Mouse (Mus musculus) midbrain, postnatal 0 days (tissue): ENCODE measurements around the gene Uvrag. TPM values are rescaled to one million over a fixed set of nuclear protein-coding genes. Genes with fewer than 3 reads are reported as not detected.

Experiments
- ATAC-seq: fragments of 200-750 bp; cut with Nextera tagmentation; 2 replicates; pipeline ENCODE4 v1.8.0; 2017; ENCODE audit warnings: moderate number of reproducible peaks, mild to moderate bottlenecking, moderate TSS enrichment, moderate library complexity; ENCODE audit not compliant: low FRiP score
- DNase-seq: peaks from one replicate; pipeline ENCODE4 v3.0.0-alpha.2; 2015; ENCODE audit warnings: low spot score
- H3K27ac ChIP-seq: fragments of 300-500 bp; sonication (generic); 2 replicates; pipeline ENCODE4 v1.5.1; 2014; ENCODE audit warnings: low read depth, mild to moderate bottlenecking, low read length, mixed read lengths
- H3K27me3 ChIP-seq: fragments of 300-500 bp; sonication (generic); 2 replicates; pipeline ENCODE4 v1.6.1; 2014; ENCODE audit warnings: low read length, control low read depth, mixed read lengths; ENCODE audit not compliant: insufficient read depth
- H3K36me3 ChIP-seq: fragments of 300-500 bp; sonication (generic); 2 replicates; pipeline ENCODE4 v1.6.1; 2014; ENCODE audit warnings: low read length, control low read depth, mixed read lengths; ENCODE audit not compliant: insufficient read depth
- H3K4me1 ChIP-seq: fragments of 300-500 bp; sonication (generic); 2 replicates; pipeline ENCODE4 v1.6.1; 2014; ENCODE audit warnings: mild to moderate bottlenecking, control low read depth, antibody characterized with exemption, low read length, mixed read lengths; ENCODE audit not compliant: insufficient read depth
- H3K4me2 ChIP-seq: fragments of 300-500 bp; sonication (generic); 2 replicates; pipeline ENCODE4 v1.6.1; 2014; ENCODE audit warnings: low read depth, mild to moderate bottlenecking, low read length, mixed read lengths; ENCODE audit not compliant: poor library complexity, severe bottlenecking
- H3K4me3 ChIP-seq: fragments of 300-500 bp; sonication (generic); 2 replicates; pipeline ENCODE4 v1.5.1; 2014; ENCODE audit warnings: low read depth, mild to moderate bottlenecking, low read length, moderate library complexity
- H3K9ac ChIP-seq: fragments of 300-500 bp; sonication (generic); replicated peaks from 2 replicates; pipeline ENCODE4 v1.6.1; 2014; ENCODE audit warnings: mild to moderate bottlenecking, low read length, moderate library complexity, mixed read lengths; ENCODE audit not compliant: poor library complexity, severe bottlenecking
- H3K9me3 ChIP-seq: fragments of 300-500 bp; sonication (generic); 2 replicates; pipeline ENCODE4 v1.6.1; 2016; ENCODE audit warnings: low read length, control low read depth
- CTCF ChIP-seq: IDR thresholded peaks from 2 replicates; pipeline ENCODE4 v1.5.1; 2016; ENCODE audit warnings: antibody characterized with exemption, mild to moderate bottlenecking
- WGBS: fragments of 180-500 bp; shearing (Covaris S2); extraction: QIAGEN DNeasy Blood & Tissue Kit; methylation state at CpG from one replicate; pipeline ENCODE4 v1.1.7; 2014; 5-methylcytosine and 5-hydroxymethylcytosine counted together
- polyA plus RNA-seq: library from polyadenylated mRNA; unstranded; fragments of >200 nt; fragmentation: Nextera tagmentation; extraction: Ambion mirVana; gene quantifications from 2 replicates; pipeline ENCODE4 v1.2.1, GENCODE M21; 2015
- total RNA-seq: library from RNA; depleted of rRNA; stranded (reverse); fragments of >200 nt; gene quantifications from 2 replicates; pipeline ENCODE4 v1.2.3, GENCODE M21; 2014

Gene Uvrag
- total and polyA plus RNA-seq, 2 experiments from 2014 or later: 19.8 to 23.3 TPM

GRCm38 (mm10) chr7:98867794-98868150, 273.2 kb downstream of the Uvrag start:
- no peak for TF ChIP-seq CTCF
- DNase-seq: no peak
- ATAC-seq: no peak
- no peak overlapping the region for H3K9ac ChIP-seq
- H3K36me3 ChIP-seq: no peaks in the 10 kb centered on the region
- H3K4me2 ChIP-seq: no peak overlapping the region
- H3K4me1 ChIP-seq: no peaks in the 10 kb centered on the region
- no peak overlapping the region for H3K27ac ChIP-seq
- no peak overlapping the region for H3K4me3 ChIP-seq
- WGBS: 92% methylated on average over 2 of the region's 2 CpGs
- H3K27me3 ChIP-seq: no peaks in the 10 kb centered on the region
- no peaks in the 10 kb centered on the region for H3K9me3 ChIP-seq

GRCm38 (mm10) chr7:98867053-98867793, 273.7 kb downstream of the Uvrag start:
- H3K36me3 ChIP-seq: no peaks in the 10 kb centered on the region
- ATAC-seq (no peak), DNase-seq (no peak)
- TF ChIP-seq CTCF: no peak
- no peaks in the 10 kb centered on the region for H3K9me3 ChIP-seq
- no peaks in the 10 kb centered on the region for H3K27me3 ChIP-seq
- H3K4me1 ChIP-seq: no peaks in the 10 kb centered on the region
- no peak overlapping the region for H3K4me3 ChIP-seq
- H3K27ac ChIP-seq: no peak overlapping the region
- H3K9ac ChIP-seq: no peak overlapping the region
- WGBS: 36% methylated on average over 12 of the region's 12 CpGs
- no peak overlapping the region for H3K4me2 ChIP-seq

- no peak overlapping the region for H3K4me3 ChIP-seq
- no peaks in the 10 kb centered on the region for H3K4me1 ChIP-seq
- H3K9ac ChIP-seq: no peak overlapping the region
- TF ChIP-seq CTCF: no peak
- ATAC-seq: no peak
- H3K36me3 ChIP-seq: no peaks in the 10 kb centered on the region
- 45% methylated on average over 9 of the region's 9 CpGs for WGBS
- no peak overlapping the region for H3K27ac ChIP-seq
- DNase-seq: no peak
- no peak overlapping the region for H3K4me2 ChIP-seq
- H3K9me3 ChIP-seq: no peaks in the 10 kb centered on the region
- H3K27me3 ChIP-seq: no peaks in the 10 kb centered on the region
Measured at GRCm38 (mm10) chr7:98863969-98864718, 276.8 kb downstream of the Uvrag start.

DNA sequence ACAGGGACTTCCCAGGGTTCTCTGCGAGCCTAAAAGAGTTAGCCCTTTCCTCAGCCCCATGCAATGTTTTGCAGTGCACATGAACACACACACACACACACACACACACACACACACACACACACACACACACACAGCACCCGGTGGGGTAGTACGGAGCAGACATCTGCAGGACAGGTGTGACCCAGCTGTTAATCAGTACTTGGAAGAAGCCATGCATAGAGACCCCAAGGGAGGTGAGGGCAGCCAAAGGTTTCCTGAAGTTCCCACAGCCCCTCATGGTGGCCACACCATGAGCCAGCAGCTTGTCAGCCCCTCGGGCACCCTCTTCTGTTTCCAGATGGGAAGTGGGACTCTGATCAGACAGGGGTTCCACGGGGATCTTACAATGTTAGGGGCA, 277.9 kb downstream of the Uvrag start:
- Histone ChIP-seq H3K4me1 (no peaks in the 10 kb centered on the region), H3K4me2 (no peak overlapping the region), H3K9me3 (no peaks in the 10 kb centered on the region), H3K27ac (no peak overlapping the region), H3K27me3 (no peaks in the 10 kb centered on the region), H3K36me3 (no peaks in the 10 kb centered on the region), H3K4me3 (no peak overlapping the region), H3K9ac (no peak overlapping the region)
- no peak for ATAC-seq
- no peak for DNase-seq
- 88% methylated on average over 5 of the region's 5 CpGs for WGBS
- TF ChIP-seq CTCF: no peak

GRCm38 (mm10) chr7:98861002-98861401, 279.9 kb downstream of the Uvrag start:
- no peak overlapping the region for H3K27ac ChIP-seq
- H3K9me3 ChIP-seq: no peaks in the 10 kb centered on the region
- ATAC-seq (no peak), DNase-seq (no peak)
- TF ChIP-seq CTCF: no peak
- no peaks in the 10 kb centered on the region for H3K27me3 ChIP-seq
- no peak overlapping the region for H3K9ac ChIP-seq
- WGBS: 63% methylated on average over 2 of the region's 2 CpGs
- no peaks in the 10 kb centered on the region for H3K4me1 ChIP-seq
- H3K36me3 ChIP-seq: no peaks in the 10 kb centered on the region
- H3K4me3 ChIP-seq: no peak overlapping the region
- no peak overlapping the region for H3K4me2 ChIP-seq

GRCm38 (mm10) chr7:98857094-98857493, 283.8 kb downstream of the Uvrag start:
- H3K9ac ChIP-seq: no peak overlapping the region
- no peaks in the 10 kb centered on the region for H3K36me3 ChIP-seq
- H3K9me3 ChIP-seq: no peaks in the 10 kb centered on the region
- H3K4me2 ChIP-seq: no peak overlapping the region
- 52% methylated on average over 3 of the region's 3 CpGs for WGBS
- no peak overlapping the region for H3K27ac ChIP-seq
- no peak for TF ChIP-seq CTCF
- no peaks in the 10 kb centered on the region for H3K4me1 ChIP-seq
- no peak for ATAC-seq
- H3K27me3 ChIP-seq: no peaks in the 10 kb centered on the region
- no peak overlapping the region for H3K4me3 ChIP-seq
- DNase-seq: no peak
